Mouse (Mus musculus): ENCODE data around the gene Cdk5. TPM values are rescaled to one million over a fixed set of nuclear protein-coding genes. Genes with fewer than 3 reads are reported as not detected.
A peak's percentile ranks its signal among the peaks of the same experiment; 100 is the strongest.

Cdk5 gene
- polyA plus RNA-seq, 1 experiment from 2014 or later, result 13.1 TPM

DNA sequence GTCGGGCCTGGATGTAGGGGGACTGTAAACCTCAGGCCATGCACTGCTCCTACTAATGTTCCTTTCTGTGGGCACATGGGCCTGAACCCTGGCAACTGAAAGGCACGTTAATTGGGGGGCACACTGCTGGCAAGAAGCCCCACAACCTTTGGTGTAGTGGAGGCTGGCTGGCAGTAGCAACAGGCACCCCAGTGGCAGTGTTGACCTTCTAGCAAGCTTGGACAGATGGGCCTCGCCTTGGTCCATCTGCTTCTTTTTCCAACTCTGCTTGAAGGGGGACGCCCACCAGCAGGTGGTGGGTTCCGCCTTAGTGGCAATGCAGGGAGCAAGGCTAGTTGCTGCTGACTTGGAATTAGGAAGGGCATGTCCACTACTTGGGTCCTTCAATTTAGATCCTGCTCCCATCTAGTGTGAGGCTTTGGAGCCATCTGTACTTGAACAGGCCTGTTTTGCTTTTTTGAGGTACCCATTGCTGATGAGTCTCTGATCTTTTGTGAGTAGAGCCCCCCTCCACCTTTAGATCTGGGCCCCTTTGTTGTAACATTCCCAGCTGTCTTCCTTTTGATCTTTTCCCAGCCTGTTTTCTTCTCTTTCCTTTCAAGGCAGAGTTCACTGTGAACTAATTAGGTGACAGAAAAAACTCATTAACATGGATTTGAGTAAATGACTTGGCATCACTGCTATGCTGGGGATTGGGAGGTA lies 30.1 kb upstream of the Cdk5 start:
- DNase-seq (no peak), ATAC-seq (no peak)
- peak overlapping the region; percentile 100 for H3K4me2 ChIP-seq (ENCODE audit: low read depth, low read length)
- H3K36me3 ChIP-seq (replicated peaks; ENCODE audit: insufficient read depth, low read length), result 0 out of 2 replicates have a peak, but pooled peaks cover 5% of the 10 kb centered on the region
- H3K9me3 ChIP-seq (ENCODE audit: low read length), result no peaks in the 10 kb centered on the region
- H3K9ac ChIP-seq (replicated peaks), result peak overlapping the region; percentile 81
- peak overlapping the region; percentile 81 for H3K4me3 ChIP-seq (ENCODE audit: low read depth, low read length)
- H3K27ac ChIP-seq (ENCODE audit: low read depth), result 0 out of 2 replicates have a peak overlapping the region, but pooled peaks have one; percentile 94
- peaks cover 23% of the 10 kb centered on the region for H3K4me1 ChIP-seq (ENCODE audit: insufficient read depth)
- TF ChIP-seq EP300 (IDR thresholded peaks at IDR 0.05; ENCODE audit: low read depth) (no peak), CTCF (IDR thresholded peaks at IDR 0.05; ENCODE audit: low read depth) (no peak)
- WGBS (ENCODE audit: insufficient replicate concordance), result 36% methylated on average over 5 of the region's 5 CpGs
- no peaks in the 10 kb centered on the region for H3K27me3 ChIP-seq (ENCODE audit: insufficient read depth, low read length)

DNA sequence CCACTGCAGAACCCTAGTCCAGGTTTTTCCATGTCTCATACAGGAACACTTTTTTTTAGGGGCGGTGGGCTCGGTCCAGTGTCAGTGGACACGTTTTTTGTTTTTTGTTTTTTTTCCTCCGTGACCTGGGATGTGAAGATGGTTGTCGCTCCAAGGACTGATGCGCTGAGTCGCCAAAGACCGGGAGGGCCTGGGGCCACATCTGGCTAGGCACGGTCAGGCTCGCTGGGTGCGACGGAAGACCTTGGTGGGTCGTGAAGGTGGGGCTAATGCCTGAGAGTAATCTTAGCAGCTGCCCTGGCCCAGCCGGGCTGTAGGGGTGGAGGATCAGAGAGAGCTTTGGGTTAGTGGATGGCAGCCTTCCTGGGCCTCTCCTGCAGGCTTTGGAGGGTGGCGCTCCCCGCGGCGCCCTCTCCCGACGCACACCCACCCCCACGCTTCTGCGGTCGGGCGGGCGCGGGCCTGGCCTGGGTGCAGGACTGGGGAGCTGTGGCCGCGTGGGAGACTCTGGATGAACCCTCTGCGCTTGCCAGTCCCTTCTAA lies 29.4 kb upstream of the Cdk5 start:
- 0 out of 2 replicates have a peak, but pooled peaks cover 5% of the 10 kb centered on the region for H3K36me3 ChIP-seq (replicated peaks; ENCODE audit: insufficient read depth, low read length)
- ATAC-seq (no peak), DNase-seq (peak; percentile 44)
- no peaks in the 10 kb centered on the region for H3K9me3 ChIP-seq (ENCODE audit: low read length)
- H3K4me1 ChIP-seq (ENCODE audit: insufficient read depth), result peaks cover 27% of the 10 kb centered on the region
- peak overlapping the region; percentile 94 for H3K27ac ChIP-seq (ENCODE audit: low read depth)
- H3K4me2 ChIP-seq (ENCODE audit: low read depth, low read length), result peak overlapping the region; percentile 100
- no peak; the same call in 1 of the 2 replicates for TF ChIP-seq CTCF (IDR thresholded peaks at IDR 0.05; ENCODE audit: low read depth)
- no peak for TF ChIP-seq EP300 (IDR thresholded peaks at IDR 0.05; ENCODE audit: low read depth)
- WGBS (ENCODE audit: insufficient replicate concordance), result under 1% methylated on average over 29 of the region's 29 CpGs
- peak overlapping the region; percentile 81 for H3K4me3 ChIP-seq (ENCODE audit: low read depth, low read length)
- no peaks in the 10 kb centered on the region for H3K27me3 ChIP-seq (ENCODE audit: insufficient read depth, low read length)
- peak overlapping the region; percentile 81 for H3K9ac ChIP-seq (replicated peaks)

DNA sequence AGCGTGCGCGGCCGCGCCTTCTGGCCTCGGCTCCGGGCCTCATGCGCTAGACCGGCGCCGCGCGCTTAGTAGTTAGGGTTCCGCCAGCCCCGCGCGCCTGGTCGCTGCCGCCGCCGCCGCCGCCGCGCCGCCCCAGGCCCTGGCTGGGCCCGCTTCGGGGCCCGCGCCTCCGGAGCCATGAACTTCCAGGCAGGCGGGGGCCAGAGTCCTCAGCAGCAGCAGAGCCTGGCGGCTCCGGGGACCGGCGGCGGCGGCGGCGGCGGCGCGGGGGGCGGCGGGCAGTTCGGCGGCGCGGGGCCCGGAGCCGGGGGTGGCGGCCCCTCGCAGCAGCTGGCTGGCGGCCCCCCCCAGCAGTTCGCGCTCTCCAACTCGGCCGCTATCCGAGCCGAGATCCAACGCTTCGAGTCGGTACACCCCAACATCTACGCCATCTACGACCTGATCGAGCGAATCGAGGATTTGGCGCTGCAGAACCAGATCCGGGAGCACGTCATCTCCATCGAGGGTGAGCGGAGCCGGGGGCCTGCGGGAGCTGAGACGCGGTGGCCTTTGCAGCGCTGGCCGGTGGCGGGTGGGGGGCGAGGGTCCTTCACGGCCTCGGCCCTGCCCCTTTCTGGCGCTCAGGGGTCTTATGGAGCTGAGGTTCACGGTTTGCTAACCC lies 28.8 kb upstream of the Cdk5 start, which contains the start of gene Agap3:
Gene Agap3, plus strand, starts transcription at position 148 of the 661 bp plus-strand sequence.
- H3K4me2 ChIP-seq (ENCODE audit: low read depth, low read length), result peak within 1 kb of the TSS; percentile 100
- peak; percentile 61 for DNase-seq
- no peaks in the 10 kb centered on the region for H3K27me3 ChIP-seq (ENCODE audit: insufficient read depth, low read length)
- peak within 1 kb of the TSS; percentile 94 for H3K27ac ChIP-seq (ENCODE audit: low read depth)
- 0 out of 2 replicates have a peak, but pooled peaks cover 5% of the 10 kb centered on the region for H3K36me3 ChIP-seq (replicated peaks; ENCODE audit: insufficient read depth, low read length)
- no peaks in the 10 kb centered on the region for H3K9me3 ChIP-seq (ENCODE audit: low read length)
- peak within 1 kb of the TSS; percentile 81 for H3K4me3 ChIP-seq (ENCODE audit: low read depth, low read length)
- no peak for TF ChIP-seq EP300 (IDR thresholded peaks at IDR 0.05; ENCODE audit: low read depth)
- no peak for TF ChIP-seq CTCF (IDR thresholded peaks at IDR 0.05; ENCODE audit: low read depth)
- peak; percentile 10 for ATAC-seq
- WGBS (ENCODE audit: insufficient replicate concordance), result under 1% methylated on average over 31 of the region's 85 CpGs
- H3K4me1 ChIP-seq (ENCODE audit: insufficient read depth), result peaks cover 27% of the 10 kb centered on the region
- H3K9ac ChIP-seq (replicated peaks), result peak within 1 kb of the TSS; percentile 81

GRCm38 (mm10) chr5:24451264-24452029 lies 28.1 kb upstream of the Cdk5 start:
- ATAC-seq (peak; percentile 76), DNase-seq (peak; percentile 89)
- Histone ChIP-seq H3K27me3 (ENCODE audit: insufficient read depth, low read length) (no peaks in the 10 kb centered on the region), H3K4me1 (ENCODE audit: insufficient read depth) (peaks cover 30% of the 10 kb centered on the region), H3K9me3 (ENCODE audit: low read length) (no peaks in the 10 kb centered on the region), H3K9ac (replicated peaks) (peak overlapping the region; percentile 81), H3K4me3 (ENCODE audit: low read depth, low read length) (peak overlapping the region; percentile 81), H3K4me2 (ENCODE audit: low read depth, low read length) (peak overlapping the region; percentile 100), H3K27ac (ENCODE audit: low read depth) (peak overlapping the region; percentile 94), H3K36me3 (replicated peaks; ENCODE audit: insufficient read depth, low read length) (0 out of 2 replicates have a peak, but pooled peaks cover 5% of the 10 kb centered on the region)
- no peak for TF ChIP-seq CTCF (IDR thresholded peaks at IDR 0.05; ENCODE audit: low read depth)
- TF ChIP-seq EP300 (IDR thresholded peaks at IDR 0.05; ENCODE audit: low read depth), result no peak
- 5% methylated on average over 36 of the region's 66 CpGs for WGBS (ENCODE audit: insufficient replicate concordance)

- TF ChIP-seq EP300 (IDR thresholded peaks at IDR 0.05; ENCODE audit: low read depth), result no peak
- TF ChIP-seq CTCF (IDR thresholded peaks at IDR 0.05; ENCODE audit: low read depth), result no peak
- DNase-seq, result peak; percentile 87
- peak within 1 kb of the TSS; percentile 48 for H3K4me3 ChIP-seq (ENCODE audit: low read depth, low read length)
- peak within 1 kb of the TSS; percentile 70 for H3K4me2 ChIP-seq (ENCODE audit: low read depth, low read length)
- WGBS (ENCODE audit: insufficient replicate concordance), result 3% methylated on average over 31 of the region's 34 CpGs
- peaks cover 34% of the 10 kb centered on the region for H3K4me1 ChIP-seq (ENCODE audit: insufficient read depth)
- peaks cover 2% of the 10 kb centered on the region; the same call in 1 of the 2 replicates for H3K36me3 ChIP-seq (replicated peaks; ENCODE audit: insufficient read depth, low read length)
- peak within 1 kb of the TSS; percentile 11; the same call in 1 of the 2 replicates for H3K27ac ChIP-seq (ENCODE audit: low read depth)
- H3K27me3 ChIP-seq (ENCODE audit: insufficient read depth, low read length), result no peaks in the 10 kb centered on the region
- ATAC-seq, result peak; percentile 69
- H3K9me3 ChIP-seq (ENCODE audit: low read length), result no peaks in the 10 kb centered on the region
- peak within 1 kb of the TSS; percentile 32; the same call in 1 of the 2 replicates for H3K9ac ChIP-seq (replicated peaks)
Measured at GRCm38 (mm10) chr5:24447624-24448298, 24.4 kb upstream of the Cdk5 start, which contains the start of gene Tmub1. Gene Tmub1, minus strand, starts transcription at chr5:24447854.

Data from liver, postnatal 0 days (tissue).